Mouse (Mus musculus): ENCODE data around the gene Mrpl18. TPM values are rescaled to one million over a fixed set of nuclear protein-coding genes. Genes with fewer than 3 reads are reported as not detected.
"Not testable (repeated sequence)": the region's sequence is repeated elsewhere in the genome, so short reads cannot be mapped to it uniquely, and the experiment has no call there.

The Mrpl18 gene
- 191 and 213 TPM in 2 replicates for polyA plus RNA-seq (2015; fragmentation: Nextera tagmentation; extraction: Ambion mirVana)

- Histone ChIP-seq H3K36me3 (ENCODE audit: control insufficient read depth, insufficient read depth) (peaks cover 45% of the 10 kb centered on the region), H3K27me3 (ENCODE audit: control insufficient read depth, insufficient read depth, low read length) (no peaks in the 10 kb centered on the region), H3K9ac (ENCODE audit: low read length) (peak within 1 kb of the TSS; percentile 99), H3K4me1 (ENCODE audit: control insufficient read depth, insufficient read depth, low read length) (peaks cover 13% of the 10 kb centered on the region), H3K4me3 (ENCODE audit: low read length) (peak within 1 kb of the TSS; percentile 95), H3K4me2 (ENCODE audit: low read depth, low read length) (peak within 1 kb of the TSS; percentile 91), H3K9me3 (replicated peaks; ENCODE audit: control insufficient read depth, low read length) (no peaks in the 10 kb centered on the region), H3K27ac (ENCODE audit: low read length) (peak within 1 kb of the TSS; percentile 94)
- peak; percentile 99 for ATAC-seq (replicated peaks; ENCODE audit: extremely low read depth, insufficient read depth, low FRiP score)
- WGBS: under 1% methylated on average over 56 of the region's 56 CpGs
Observed at GRCm38 (mm10) chr17:12915881-12916583, at the start of gene Mrpl18. Gene Mrpl18, minus strand, starts transcription at chr17:12916345.

- H3K36me3 ChIP-seq (ENCODE audit: control insufficient read depth, insufficient read depth): peaks cover 9% of the 10 kb centered on the region; the same call in 1 of the 2 replicates
- WGBS: 70% methylated on average over 3 of the region's 3 CpGs
- H3K9ac ChIP-seq (ENCODE audit: low read length): no peak overlapping the region
- no peak overlapping the region for H3K27ac ChIP-seq (ENCODE audit: low read length)
- no peak for ATAC-seq (replicated peaks; ENCODE audit: extremely low read depth, insufficient read depth, low FRiP score)
- no peaks in the 10 kb centered on the region for H3K27me3 ChIP-seq (ENCODE audit: control insufficient read depth, insufficient read depth, low read length)
- H3K4me2 ChIP-seq (ENCODE audit: low read depth, low read length): no peak overlapping the region
- H3K4me3 ChIP-seq (ENCODE audit: low read length): no peak overlapping the region
- H3K9me3 ChIP-seq (replicated peaks; ENCODE audit: control insufficient read depth, low read length): no peaks in the 10 kb centered on the region
- H3K4me1 ChIP-seq (ENCODE audit: control insufficient read depth, insufficient read depth, low read length): peaks cover 6% of the 10 kb centered on the region
Observed at GRCm38 (mm10) chr17:12963476-12963875, 47.3 kb upstream of the Mrpl18 start.

GRCm38 (mm10) chr17:12960331-12960873 lies 44.3 kb upstream of the Mrpl18 start, which contains the start of gene Acat2:
Gene Acat2, minus strand, starts transcription at chr17:12960747.
- Histone ChIP-seq H3K4me1 (ENCODE audit: control insufficient read depth, insufficient read depth, low read length) (peaks cover 6% of the 10 kb centered on the region), H3K9ac (ENCODE audit: low read length) (peak within 1 kb of the TSS; percentile 78), H3K4me3 (ENCODE audit: low read length) (peak within 1 kb of the TSS; percentile 83), H3K36me3 (ENCODE audit: control insufficient read depth, insufficient read depth) (no peaks in the 10 kb centered on the region), H3K4me2 (ENCODE audit: low read depth, low read length) (peak within 1 kb of the TSS; percentile 91), H3K27me3 (ENCODE audit: control insufficient read depth, insufficient read depth, low read length) (no peaks in the 10 kb centered on the region), H3K9me3 (replicated peaks; ENCODE audit: control insufficient read depth, low read length) (no peaks in the 10 kb centered on the region), H3K27ac (ENCODE audit: low read length) (peak within 1 kb of the TSS; percentile 83)
- peak; percentile 98 for ATAC-seq (replicated peaks; ENCODE audit: extremely low read depth, insufficient read depth, low FRiP score)
- under 1% methylated on average over 41 of the region's 42 CpGs for WGBS

- H3K4me1 ChIP-seq (ENCODE audit: control insufficient read depth, insufficient read depth, low read length); ATAC-seq (replicated peaks; ENCODE audit: extremely low read depth, insufficient read depth, low FRiP score); H3K36me3 ChIP-seq (ENCODE audit: control insufficient read depth, insufficient read depth); H3K4me2 ChIP-seq (ENCODE audit: low read depth, low read length); H3K9ac ChIP-seq (ENCODE audit: low read length); H3K27me3 ChIP-seq (ENCODE audit: control insufficient read depth, insufficient read depth, low read length); H3K9me3 ChIP-seq (replicated peaks; ENCODE audit: control insufficient read depth, low read length); H3K27ac ChIP-seq (ENCODE audit: low read length); H3K4me3 ChIP-seq (ENCODE audit: low read length): not testable (repeated sequence)
- WGBS: 27% methylated on average over 1 of the region's 2 CpGs
Observed at GRCm38 (mm10) chr17:12959377-12959776, 43.2 kb upstream of the Mrpl18 start.

- no peaks in the 10 kb centered on the region for H3K27me3 ChIP-seq (ENCODE audit: control insufficient read depth, insufficient read depth, low read length)
- no peak overlapping the region for H3K27ac ChIP-seq (ENCODE audit: low read length)
- WGBS: 85% methylated on average over 8 of the region's 8 CpGs
- no peak overlapping the region for H3K4me3 ChIP-seq (ENCODE audit: low read length)
- no peak for ATAC-seq (replicated peaks; ENCODE audit: extremely low read depth, insufficient read depth, low FRiP score)
- H3K4me2 ChIP-seq (ENCODE audit: low read depth, low read length): no peak overlapping the region
- peaks cover 6% of the 10 kb centered on the region for H3K4me1 ChIP-seq (ENCODE audit: control insufficient read depth, insufficient read depth, low read length)
- no peak overlapping the region for H3K9ac ChIP-seq (ENCODE audit: low read length)
- H3K9me3 ChIP-seq (replicated peaks; ENCODE audit: control insufficient read depth, low read length): no peaks in the 10 kb centered on the region
- peaks cover 3% of the 10 kb centered on the region; the same call in 1 of the 2 replicates for H3K36me3 ChIP-seq (ENCODE audit: control insufficient read depth, insufficient read depth)
Observed at GRCm38 (mm10) chr17:12956664-12957063, 40.5 kb upstream of the Mrpl18 start.

- WGBS: 93% methylated on average over 5 of the region's 5 CpGs
- H3K9ac ChIP-seq (ENCODE audit: low read length): no peak overlapping the region
- no peak for ATAC-seq (replicated peaks; ENCODE audit: extremely low read depth, insufficient read depth, low FRiP score)
- H3K27ac ChIP-seq (ENCODE audit: low read length): no peak overlapping the region
- no peaks in the 10 kb centered on the region for H3K27me3 ChIP-seq (ENCODE audit: control insufficient read depth, insufficient read depth, low read length)
- H3K4me3 ChIP-seq (ENCODE audit: low read length): no peak overlapping the region
- H3K4me1 ChIP-seq (ENCODE audit: control insufficient read depth, insufficient read depth, low read length): no peaks in the 10 kb centered on the region
- H3K36me3 ChIP-seq (ENCODE audit: control insufficient read depth, insufficient read depth): peaks cover 15% of the 10 kb centered on the region
- no peaks in the 10 kb centered on the region for H3K9me3 ChIP-seq (replicated peaks; ENCODE audit: control insufficient read depth, low read length)
- H3K4me2 ChIP-seq (ENCODE audit: low read depth, low read length): no peak overlapping the region
Observed at GRCm38 (mm10) chr17:12949669-12950068, 33.5 kb upstream of the Mrpl18 start.

GRCm38 (mm10) chr17:12942459-12943162 lies 26.5 kb upstream of the Mrpl18 start:
- Histone ChIP-seq H3K27ac (ENCODE audit: low read length) (no peak overlapping the region), H3K9me3 (replicated peaks; ENCODE audit: control insufficient read depth, low read length) (no peaks in the 10 kb centered on the region), H3K4me3 (ENCODE audit: low read length) (no peak overlapping the region), H3K9ac (ENCODE audit: low read length) (no peak overlapping the region), H3K36me3 (ENCODE audit: control insufficient read depth, insufficient read depth) (peaks cover 13% of the 10 kb centered on the region; the same call in 1 of the 2 replicates), H3K4me1 (ENCODE audit: control insufficient read depth, insufficient read depth, low read length) (no peaks in the 10 kb centered on the region), H3K4me2 (ENCODE audit: low read depth, low read length) (no peak overlapping the region), H3K27me3 (ENCODE audit: control insufficient read depth, insufficient read depth, low read length) (no peaks in the 10 kb centered on the region)
- WGBS: 90% methylated on average over 6 of the region's 6 CpGs
- ATAC-seq (replicated peaks; ENCODE audit: extremely low read depth, insufficient read depth, low FRiP score): no peak

- 72% methylated on average over 8 of the region's 8 CpGs for WGBS
Observed at GRCm38 (mm10) chr17:12941543-12942260, 25.6 kb upstream of the Mrpl18 start.

More at GRCm38 (mm10) chr17:12941543-12942260, 25.6 kb upstream of the Mrpl18 start:
- Histone ChIP-seq H3K9me3 (replicated peaks; ENCODE audit: control insufficient read depth, low read length) (no peaks in the 10 kb centered on the region), H3K4me2 (ENCODE audit: low read depth, low read length) (no peak overlapping the region), H3K36me3 (ENCODE audit: control insufficient read depth, insufficient read depth) (peaks cover 12% of the 10 kb centered on the region; the same call in 1 of the 2 replicates), H3K27ac (ENCODE audit: low read length) (no peak overlapping the region), H3K9ac (ENCODE audit: low read length) (no peak overlapping the region), H3K4me1 (ENCODE audit: control insufficient read depth, insufficient read depth, low read length) (no peaks in the 10 kb centered on the region), H3K27me3 (ENCODE audit: control insufficient read depth, insufficient read depth, low read length) (no peaks in the 10 kb centered on the region), H3K4me3 (ENCODE audit: low read length) (no peak overlapping the region)
- ATAC-seq (replicated peaks; ENCODE audit: extremely low read depth, insufficient read depth, low FRiP score): no peak
